Mouse (Mus musculus) limb, embryonic 15.5 days (tissue): ENCODE measurements around the gene Trappc5. TPM values are rescaled to one million over a fixed set of nuclear protein-coding genes. Genes with fewer than 3 reads are reported as not detected.

Source experiments
- ATAC-seq: fragments of 200-750 bp; cut with Nextera tagmentation; 2 replicates; pipeline ENCODE4 v1.8.0; 2017; ENCODE audit warnings: low read depth, moderate TSS enrichment; ENCODE audit not compliant: insufficient number of reproducible peaks, low FRiP score, low TSS enrichment
- H3K27ac ChIP-seq: fragments of 300-500 bp; sonication (generic); 2 replicates; pipeline ENCODE4 v1.5.1; 2015; ENCODE audit warnings: moderate library complexity, mild to moderate bottlenecking, inconsistent platforms
- H3K27me3 ChIP-seq: fragments of 300-500 bp; sonication (generic); 2 replicates; pipeline ENCODE4 v1.6.1; 2015; ENCODE audit warnings: inconsistent platforms
- H3K36me3 ChIP-seq: fragments of 300-500 bp; sonication (generic); 2 replicates; pipeline ENCODE4 v1.6.1; 2015; ENCODE audit warnings: inconsistent platforms
- H3K4me1 ChIP-seq: fragments of 300-500 bp; sonication (generic); 2 replicates; pipeline ENCODE4 v1.6.1; 2015; ENCODE audit warnings: inconsistent platforms
- H3K4me2 ChIP-seq: fragments of 300-500 bp; sonication (generic); 2 replicates; pipeline ENCODE4 v1.6.1; 2015; ENCODE audit warnings: mild to moderate bottlenecking, inconsistent platforms
- H3K4me3 ChIP-seq: fragments of 300-500 bp; sonication (generic); 2 replicates; pipeline ENCODE4 v1.5.1; 2015; ENCODE audit warnings: mild to moderate bottlenecking, inconsistent platforms
- H3K9ac ChIP-seq: fragments of 300-500 bp; sonication (generic); 2 replicates; pipeline ENCODE4 v1.6.1; 2015; ENCODE audit warnings: inconsistent platforms
- H3K9me3 ChIP-seq: fragments of 300-500 bp; sonication (generic); 2 replicates; pipeline ENCODE4 v1.6.1; 2016; ENCODE audit warnings: inconsistent platforms
- WGBS: fragments of 180-500 bp; shearing (Covaris S2); methylation state at CpG from one replicate; pipeline ENCODE4 v1.1.7; 2015; 5-methylcytosine and 5-hydroxymethylcytosine counted together
- polyA plus RNA-seq: library from polyadenylated mRNA; unstranded; fragments of >200 nt; fragmentation: Nextera tagmentation; extraction: Ambion mirVana; gene quantifications from 2 replicates; pipeline ENCODE4 v1.2.1, GENCODE M21; 2015

Trappc5 gene
- polyA plus RNA-seq, 1 experiment from 2014 or later, result 39.0 TPM

DNA sequence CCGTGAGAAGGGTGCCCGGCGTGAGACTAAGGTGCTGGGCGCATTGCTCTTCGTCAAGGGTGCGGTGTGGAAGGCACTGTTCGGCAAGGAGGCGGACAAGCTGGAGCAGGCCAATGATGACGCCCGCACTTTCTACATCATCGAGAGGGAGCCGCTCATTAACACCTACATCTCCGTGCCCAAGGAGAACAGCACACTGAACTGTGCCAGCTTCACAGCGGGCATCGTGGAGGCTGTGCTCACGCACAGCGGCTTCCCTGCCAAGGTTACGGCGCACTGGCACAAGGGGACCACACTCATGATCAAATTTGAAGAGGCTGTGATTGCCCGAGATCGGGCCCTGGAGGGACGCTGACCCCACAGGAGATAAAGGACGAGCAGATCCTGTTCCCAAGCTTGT lies 3.1 kb downstream of the Trappc5 start:
- Histone ChIP-seq H3K27me3 (no peaks in the 10 kb centered on the region), H3K27ac (no peak overlapping the region), H3K36me3 (peaks cover 29% of the 10 kb centered on the region), H3K4me1 (peaks cover 13% of the 10 kb centered on the region), H3K9ac (no peak overlapping the region), H3K4me3 (no peak overlapping the region), H3K4me2 (no peak overlapping the region), H3K9me3 (no peaks in the 10 kb centered on the region)
- ATAC-seq, result no peak
- 95% methylated on average over 23 of the region's 23 CpGs for WGBS

DNA sequence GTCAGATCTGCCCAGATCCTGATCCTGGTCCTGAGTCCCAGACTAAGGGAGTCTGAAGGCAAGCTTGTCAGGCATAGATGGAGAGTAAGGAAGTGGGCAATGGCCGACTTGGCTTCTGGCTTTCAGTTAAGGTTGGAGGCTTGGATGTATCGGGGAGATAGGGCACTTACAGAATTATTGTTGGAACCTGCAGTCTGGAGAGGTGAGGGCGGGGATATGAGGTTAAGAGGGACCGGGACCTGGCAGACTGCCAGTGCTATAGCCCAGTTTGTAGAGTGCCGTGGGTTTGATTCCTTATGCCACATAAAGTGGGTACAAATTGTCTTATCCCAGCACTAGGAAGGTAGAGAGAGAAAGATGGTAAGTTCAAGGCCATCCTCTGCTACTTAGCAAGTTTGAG lies 3.6 kb downstream of the Trappc5 start:
- 83% methylated on average over 5 of the region's 5 CpGs for WGBS
- H3K36me3 ChIP-seq, result peaks cover 29% of the 10 kb centered on the region

GRCm38 (mm10) chr8:3682435-3682834 lies 6.3 kb downstream of the Trappc5 start:
- Histone ChIP-seq H3K27me3 (no peaks in the 10 kb centered on the region), H3K4me3 (no peak overlapping the region), H3K9me3 (no peaks in the 10 kb centered on the region), H3K4me1 (peaks cover 8% of the 10 kb centered on the region), H3K9ac (no peak overlapping the region), H3K4me2 (no peak overlapping the region), H3K27ac (no peak overlapping the region), H3K36me3 (peaks cover 29% of the 10 kb centered on the region)
- ATAC-seq, result no peak
- 88% methylated on average over 5 of the region's 5 CpGs for WGBS

More for the DNA sequence above, 3.6 kb downstream of the Trappc5 start:
- no peak overlapping the region for H3K4me2 ChIP-seq
- no peaks in the 10 kb centered on the region for H3K9me3 ChIP-seq
- peaks cover 13% of the 10 kb centered on the region for H3K4me1 ChIP-seq
- no peak for ATAC-seq
- H3K9ac ChIP-seq, result no peak overlapping the region
- no peaks in the 10 kb centered on the region for H3K27me3 ChIP-seq
- no peak overlapping the region for H3K4me3 ChIP-seq
- H3K27ac ChIP-seq, result no peak overlapping the region

DNA sequence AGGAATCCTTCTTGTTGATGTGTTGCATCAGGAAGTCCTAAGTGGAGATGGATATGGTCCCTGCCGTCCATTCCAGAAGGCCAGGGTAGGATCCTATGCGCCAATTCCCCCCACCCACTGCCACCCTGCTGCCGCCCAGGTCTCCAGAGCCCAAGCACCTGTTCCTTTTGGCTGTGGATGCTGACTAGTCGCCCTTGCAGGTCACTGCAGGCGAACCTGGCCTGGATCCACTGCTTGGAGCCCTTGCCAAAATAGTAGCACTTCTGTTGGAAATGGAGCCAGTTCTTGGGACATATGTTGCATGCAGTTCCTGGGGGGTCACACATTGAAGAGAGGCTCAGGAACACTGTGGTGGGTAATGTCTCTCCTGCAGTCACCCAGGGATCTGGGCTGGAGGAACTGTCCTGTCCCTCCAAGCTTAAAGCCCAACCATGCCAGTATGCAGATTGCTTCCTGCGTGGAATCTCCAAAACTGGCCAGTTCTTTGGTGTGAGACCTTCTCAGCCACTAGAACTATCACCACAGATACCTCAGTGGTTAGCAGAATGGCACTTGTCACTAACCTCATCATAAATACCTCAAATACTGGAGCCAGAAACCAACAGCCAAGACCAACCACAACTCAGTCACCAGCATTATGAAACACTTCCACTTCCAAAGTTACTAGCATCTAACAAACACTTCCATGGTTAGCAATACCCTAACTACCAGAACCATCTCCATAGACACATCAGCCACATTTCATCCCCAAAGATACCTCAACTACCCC lies 7.5 kb downstream of the Trappc5 start:
- H3K4me3 ChIP-seq, result no peak overlapping the region
- no peak for ATAC-seq
- 73% methylated on average over 6 of the region's 6 CpGs for WGBS

GRCm38 (mm10) chr8:3684530-3684929 lies 8.4 kb downstream of the Trappc5 start:
- Histone ChIP-seq H3K27ac (no peak overlapping the region), H3K27me3 (no peaks in the 10 kb centered on the region), H3K36me3 (peaks cover 19% of the 10 kb centered on the region), H3K4me3 (no peak overlapping the region), H3K4me1 (no peaks in the 10 kb centered on the region), H3K4me2 (no peak overlapping the region), H3K9ac (no peak overlapping the region), H3K9me3 (no peaks in the 10 kb centered on the region)
- no peak for ATAC-seq

More for the DNA sequence above, 7.5 kb downstream of the Trappc5 start:
- H3K9me3 ChIP-seq, result no peaks in the 10 kb centered on the region
- no peaks in the 10 kb centered on the region; the same call in 1 of the 2 replicates for H3K4me1 ChIP-seq
- H3K27ac ChIP-seq, result no peak overlapping the region
- no peak overlapping the region for H3K9ac ChIP-seq
- no peak overlapping the region for H3K4me2 ChIP-seq
- H3K27me3 ChIP-seq, result no peaks in the 10 kb centered on the region
- H3K36me3 ChIP-seq, result peaks cover 29% of the 10 kb centered on the region

GRCm38 (mm10) chr8:3685422-3685821 lies 9.3 kb downstream of the Trappc5 start:
- H3K27me3 ChIP-seq, result no peaks in the 10 kb centered on the region
- no peak overlapping the region for H3K4me3 ChIP-seq
- no peaks in the 10 kb centered on the region for H3K9me3 ChIP-seq
- H3K4me1 ChIP-seq, result no peaks in the 10 kb centered on the region
- no peak overlapping the region for H3K9ac ChIP-seq
- H3K27ac ChIP-seq, result no peak overlapping the region
- no peak for ATAC-seq
- peaks cover 10% of the 10 kb centered on the region; the same call in 1 of the 2 replicates for H3K36me3 ChIP-seq
- no peak overlapping the region for H3K4me2 ChIP-seq
- WGBS, result 63% methylated on average over 5 of the region's 5 CpGs

DNA sequence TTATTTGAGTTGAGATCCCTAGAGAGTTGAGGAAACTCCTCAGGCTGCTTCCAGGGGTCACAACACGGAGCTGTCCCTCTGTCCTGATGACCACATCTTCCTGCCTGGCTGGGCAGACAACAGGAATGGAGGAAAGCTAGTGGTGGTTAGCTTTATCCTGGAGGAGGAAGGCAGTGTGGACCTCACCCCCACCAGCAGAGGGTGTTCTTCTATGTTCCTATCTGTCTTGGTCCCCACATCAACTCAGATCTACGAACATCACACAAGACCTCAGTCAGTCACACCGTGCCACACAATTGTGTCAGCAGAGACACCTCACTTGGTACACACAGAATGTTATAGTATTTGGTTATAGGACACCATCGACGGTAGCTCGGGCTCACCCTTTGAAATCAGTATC lies 11.4 kb downstream of the Trappc5 start:
- Histone ChIP-seq H3K9ac (no peak overlapping the region), H3K36me3 (no peaks in the 10 kb centered on the region), H3K4me3 (no peak overlapping the region), H3K27me3 (no peaks in the 10 kb centered on the region), H3K27ac (no peak overlapping the region), H3K9me3 (no peaks in the 10 kb centered on the region), H3K4me2 (no peak overlapping the region), H3K4me1 (no peaks in the 10 kb centered on the region)
- 78% methylated on average over 6 of the region's 6 CpGs for WGBS
- no peak for ATAC-seq

GRCm38 (mm10) chr8:3690774-3691173 lies 14.7 kb downstream of the Trappc5 start:
- Histone ChIP-seq H3K27me3 (no peaks in the 10 kb centered on the region), H3K9ac (no peak overlapping the region), H3K4me2 (no peak overlapping the region), H3K4me1 (no peaks in the 10 kb centered on the region), H3K27ac (no peak overlapping the region), H3K4me3 (no peak overlapping the region), H3K36me3 (no peaks in the 10 kb centered on the region), H3K9me3 (no peaks in the 10 kb centered on the region)
- ATAC-seq, result no peak
- WGBS, result 64% methylated on average over 3 of the region's 3 CpGs

- Histone ChIP-seq H3K27me3 (no peaks in the 10 kb centered on the region), H3K9me3 (no peaks in the 10 kb centered on the region), H3K4me3 (no peak within 1 kb of the TSS), H3K9ac (no peak within 1 kb of the TSS), H3K36me3 (no peaks in the 10 kb centered on the region), H3K4me2 (no peak within 1 kb of the TSS), H3K27ac (no peak within 1 kb of the TSS), H3K4me1 (no peaks in the 10 kb centered on the region)
- 63% methylated on average over 3 of the region's 3 CpGs for WGBS
- no peak for ATAC-seq
Observed at GRCm38 (mm10) chr8:3694121-3694520, 18.0 kb downstream of the Trappc5 start, which contains the start of gene Fcer2a. Gene Fcer2a, minus strand, starts transcription at chr8:3694175.

- no peak overlapping the region for H3K4me3 ChIP-seq
- no peaks in the 10 kb centered on the region for H3K36me3 ChIP-seq
- no peak overlapping the region for H3K27ac ChIP-seq
- no peak for ATAC-seq
- H3K4me1 ChIP-seq, result no peaks in the 10 kb centered on the region
- no peaks in the 10 kb centered on the region for H3K27me3 ChIP-seq
- H3K9me3 ChIP-seq, result no peaks in the 10 kb centered on the region
- H3K4me2 ChIP-seq, result no peak overlapping the region
- 93% methylated on average over 1 of the region's 1 CpGs for WGBS
- H3K9ac ChIP-seq, result no peak overlapping the region
Observed at GRCm38 (mm10) chr8:3701491-3701890, 25.4 kb downstream of the Trappc5 start.

GRCm38 (mm10) chr8:3705711-3706110 lies 29.6 kb downstream of the Trappc5 start:
- Histone ChIP-seq H3K27ac (no peak overlapping the region), H3K36me3 (no peaks in the 10 kb centered on the region), H3K9me3 (no peaks in the 10 kb centered on the region), H3K4me1 (no peaks in the 10 kb centered on the region), H3K27me3 (no peaks in the 10 kb centered on the region), H3K4me2 (no peak overlapping the region), H3K4me3 (no peak overlapping the region), H3K9ac (no peak overlapping the region)
- 67% methylated on average over 4 of the region's 4 CpGs for WGBS
- no peak for ATAC-seq

- Histone ChIP-seq H3K9ac (no peak overlapping the region), H3K4me2 (no peak overlapping the region), H3K4me1 (no peaks in the 10 kb centered on the region), H3K36me3 (no peaks in the 10 kb centered on the region), H3K4me3 (no peak overlapping the region), H3K9me3 (no peaks in the 10 kb centered on the region), H3K27ac (no peak overlapping the region), H3K27me3 (no peaks in the 10 kb centered on the region)
- WGBS, result 69% methylated on average over 7 of the region's 7 CpGs
- no peak for ATAC-seq
Observed at GRCm38 (mm10) chr8:3707611-3708010, 31.5 kb downstream of the Trappc5 start.
